Mouse (Mus musculus): Measurements from ENCODE around the gene Scoc.
"Not testable (repeated sequence)": the region's sequence is repeated elsewhere in the genome, so short reads cannot be mapped to it uniquely, and the experiment has no call there.

- TF ChIP-seq POLR2A (IDR thresholded peaks at IDR 0.05; ENCODE audit: low read depth, low read length); CTCF (conservative IDR thresholded peaks at IDR 0.05; ENCODE audit: insufficient read depth, insufficient read length, low read depth, low read length): not testable (repeated sequence)
Measured at GRCm38 (mm10) chr8:83428621-83429020, 29.6 kb downstream of the Scoc start.
